Comparison of ENCODE assay signal across 1 mouse cellular context in the genomic region with DNA sequence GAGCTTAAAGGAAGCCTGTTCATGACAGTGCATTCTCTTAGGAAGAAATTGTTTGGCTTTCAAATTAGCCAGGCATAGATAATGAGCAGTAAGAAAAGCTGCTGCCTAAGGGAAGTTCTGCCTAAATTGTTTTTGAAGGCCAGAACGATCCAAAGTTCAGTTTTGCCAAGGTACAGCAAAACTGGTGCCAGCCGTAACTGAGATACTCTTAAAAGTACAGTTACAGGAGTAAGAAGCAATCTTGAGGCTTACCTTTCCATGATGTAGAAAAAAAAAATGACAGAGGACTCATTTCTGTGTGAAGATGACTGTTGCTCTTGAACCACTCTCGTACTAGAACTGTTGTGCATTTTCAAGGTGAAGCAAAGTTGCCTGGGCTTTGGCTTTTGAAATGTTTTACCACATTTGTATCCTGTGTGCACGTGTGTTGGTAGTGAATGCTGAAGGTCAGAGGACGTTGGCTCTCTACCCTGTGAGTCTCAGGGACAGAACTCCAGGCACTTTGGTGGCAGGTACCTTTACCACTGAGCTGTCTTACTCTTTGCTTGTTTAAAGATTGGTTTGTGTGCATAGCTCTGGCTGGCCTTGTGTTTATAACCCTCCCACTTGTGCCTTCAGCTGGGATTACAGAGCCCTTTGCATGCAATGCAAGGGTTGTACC.
A peak's percentile ranks its signal among the peaks of the same experiment; 100 is the strongest.
TF ChIP-seq lines count a peak whose summit lies in the region.

No protein-coding gene starts in this region.

TF ChIP-seq in MEL, 35 proteins besides CTCF, POLR2A, EP300 and RAD21:
- TF ChIP-seq GABPA (IDR thresholded peaks at IDR 0.05; ENCODE audit: low read depth, low read length) (no peak), USF1 (IDR thresholded peaks at IDR 0.05; ENCODE audit: low read depth, low read length) (no peak), POLR2AphosphoS2 (IDR thresholded peaks at IDR 0.05; ENCODE audit: low read length) (0 out of 2 replicates have a peak, but pooled peaks have one; percentile 23), MAFK (IDR thresholded peaks at IDR 0.05; ENCODE audit: borderline replicate concordance, low read depth, low read length) (no peak)
